Comparison of ENCODE assay signal across 15 mouse cellular contexts in genomic region chr5:113045511-113046273, GRCm38 (mm10). TPM values are rescaled to one million over a fixed set of nuclear protein-coding genes. Genes with fewer than 3 reads are reported as not detected.
A peak's percentile ranks its signal among the peaks of the same experiment; 100 is the strongest.
DNase-seq lines count a peak whose midpoint lies in the region; ATAC-seq and TF ChIP-seq lines count a peak whose summit lies in the region.
"Had no signal": no experiment of that assay in that cellular context is flagged by ENCODE, and none has a peak within 500 bp of the region (broad histone marks: within the 10 kb centered on the region; RNA-seq: fewer than 3 reads in every experiment).

No protein-coding gene starts in this region.

- peak; percentile 36; the same call in 1 of the 2 replicates for ATAC-seq in hindbrain, embryonic 15.5 days (ENCODE audit: low FRiP score, low read depth)
- no peak for ATAC-seq in hindbrain, embryonic 12.5 days (ENCODE audit: low FRiP score)

- 83% methylated on average over 10 of the region's 10 CpGs for WGBS in hindbrain, embryonic 15.5 days
- WGBS in hindbrain, embryonic 12.5 days: 86% methylated on average over 10 of the region's 10 CpGs
- 88% methylated on average over 10 of the region's 10 CpGs for WGBS in embryonic facial prominence, embryonic 10.5 days
- 80% methylated on average over 10 of the region's 10 CpGs for WGBS in lung, adult 2 months

- H3K27me3 ChIP-seq in hindbrain, embryonic 15.5 days: no peaks in the 10 kb centered on the region
- no peaks in the 10 kb centered on the region for H3K27me3 ChIP-seq in hindbrain, embryonic 12.5 days
- no peaks in the 10 kb centered on the region for H3K27me3 ChIP-seq in E14TG2a.4 (ENCODE audit: insufficient read depth, low read length)
- no peaks in the 10 kb centered on the region for H3K27me3 ChIP-seq in embryonic facial prominence, embryonic 10.5 days (replicated peaks; ENCODE audit: low read depth, poor library complexity, severe bottlenecking)

- H3K9me3 ChIP-seq in hindbrain, embryonic 15.5 days: no peaks in the 10 kb centered on the region
- no peaks in the 10 kb centered on the region for H3K9me3 ChIP-seq in hindbrain, embryonic 12.5 days (replicated peaks)
- H3K9me3 ChIP-seq in E14TG2a.4 (ENCODE audit: low read length): no peaks in the 10 kb centered on the region
- H3K9me3 ChIP-seq in embryonic facial prominence, embryonic 10.5 days: no peaks in the 10 kb centered on the region

- no peak for TF ChIP-seq POLR2A in lung, adult 2 months (IDR thresholded peaks at IDR 0.05; ENCODE audit: borderline replicate concordance, extremely low read depth, low read depth, low read length)

- peaks cover 24% of the 10 kb centered on the region for H3K4me1 ChIP-seq in hindbrain, embryonic 15.5 days (replicated peaks)
- H3K4me1 ChIP-seq in hindbrain, embryonic 12.5 days: peaks cover 22% of the 10 kb centered on the region
- H3K4me1 ChIP-seq in E14TG2a.4 (replicated peaks; ENCODE audit: low read depth, low read length): peaks cover 10% of the 10 kb centered on the region
- H3K4me1 ChIP-seq in embryonic facial prominence, embryonic 10.5 days: peaks cover 17% of the 10 kb centered on the region
- H3K4me1 ChIP-seq in lung, adult 2 months (ENCODE audit: control insufficient read depth, insufficient read depth, low read length): peaks cover 2% of the 10 kb centered on the region; the same call in 1 of the 2 replicates

- intact Hi-C loops in left cerebral cortex, postnatal 4 days (cut with DNase I): no loop called here

- no peak overlapping the region for H3K27ac ChIP-seq in hindbrain, embryonic 15.5 days (replicated peaks)
- H3K27ac ChIP-seq in hindbrain, embryonic 12.5 days: no peak overlapping the region
- 0 out of 2 replicates have a peak overlapping the region, but pooled peaks have one; percentile 15 for H3K27ac ChIP-seq in embryonic facial prominence, embryonic 10.5 days (replicated peaks)

- no peak for TF ChIP-seq CTCF in E14TG2a.4 (conservative IDR thresholded peaks at IDR 0.05; ENCODE audit: low read length)
- TF ChIP-seq CTCF in lung, adult 2 months (IDR thresholded peaks at IDR 0.05; ENCODE audit: insufficient read depth, low read length): no peak

- H3K9ac ChIP-seq in hindbrain, embryonic 15.5 days: no peak overlapping the region
- H3K9ac ChIP-seq in hindbrain, embryonic 12.5 days: no peak overlapping the region

- no peaks in the 10 kb centered on the region for H3K36me3 ChIP-seq in hindbrain, embryonic 15.5 days
- no peaks in the 10 kb centered on the region for H3K36me3 ChIP-seq in hindbrain, embryonic 12.5 days
- no peaks in the 10 kb centered on the region for H3K36me3 ChIP-seq in E14TG2a.4 (ENCODE audit: insufficient read depth, low read length)
- no peaks in the 10 kb centered on the region for H3K36me3 ChIP-seq in embryonic facial prominence, embryonic 10.5 days (replicated peaks)

- no peak for DNase-seq in embryonic facial prominence, embryonic 10.5 days (ENCODE audit: low spot score)
- DNase-seq in left cerebral cortex, postnatal 4 days: peak; percentile 85
- DNase-seq in lung, adult 2 months: no peak
- no peak for DNase-seq in kidney, adult 11 months
- DNase-seq in T-cell, adult 2 months (ENCODE audit: low spot score): no peak
- DNase-seq: gastrocnemius, postnatal 36 days; kidney, adult 18-20 months; lung, adult 18-20 months; thymus, adult 18-20 months had no signal

- H3K4me3 ChIP-seq in hindbrain, embryonic 15.5 days: no peak overlapping the region
- no peak overlapping the region for H3K4me3 ChIP-seq in hindbrain, embryonic 12.5 days
- peak overlapping the region; percentile 37; the same call in 1 of the 2 replicates for H3K4me3 ChIP-seq in E14TG2a.4 (replicated peaks; ENCODE audit: low read length)
- H3K4me3 ChIP-seq in embryonic facial prominence, embryonic 10.5 days: no peak overlapping the region
- no peak overlapping the region for H3K4me3 ChIP-seq in lung, adult 2 months (replicated peaks; ENCODE audit: extremely low read depth, low read depth, low read length)

- no peak overlapping the region for H3K4me2 ChIP-seq in hindbrain, embryonic 15.5 days
- no peak overlapping the region for H3K4me2 ChIP-seq in hindbrain, embryonic 12.5 days (replicated peaks)

RNA-seq across cellular contexts. Expression of gene Crybb2, which starts 24.2 kb away (rescaled TPM):
- not detected in 2 replicates for polyA plus RNA-seq in hindbrain, embryonic 15.5 days (2015; fragmentation: Nextera tagmentation; extraction: Ambion mirVana)
- polyA plus RNA-seq in hindbrain, embryonic 12.5 days (2016; fragmentation: Nextera tagmentation; extraction: Ambion mirVana): not detected in 2 replicates
- polyA plus RNA-seq in embryonic facial prominence, embryonic 10.5 days (2016; fragmentation: Nextera tagmentation; extraction: Ambion mirVana): not detected in 2 replicates
- not detected for total RNA-seq in left cerebral cortex, postnatal 4 days (2021)
- not detected in 2 replicates for polyA plus RNA-seq in lung, adult 2 months (2012; rRNA removed)
- total RNA-seq: gastrocnemius, postnatal 36 days; left cerebral cortex, adult 8-10 months had no signal
- polyA plus RNA-seq: heart, embryonic 16.5 days; spleen, adult 2 months had no signal

RNA-seq across cellular contexts. Expression of gene Grk3, which starts 30.1 kb away (rescaled TPM):
- polyA plus RNA-seq in hindbrain, embryonic 15.5 days (2015; fragmentation: Nextera tagmentation; extraction: Ambion mirVana): 24.3 and 24.6 TPM in 2 replicates
- 10.9 and 11.8 TPM in 2 replicates for polyA plus RNA-seq in hindbrain, embryonic 12.5 days (2016; fragmentation: Nextera tagmentation; extraction: Ambion mirVana)
- polyA plus RNA-seq in embryonic facial prominence, embryonic 10.5 days (2016; fragmentation: Nextera tagmentation; extraction: Ambion mirVana): 5.9 and 6.0 TPM in 2 replicates
- total RNA-seq in left cerebral cortex, postnatal 4 days (2021): 10 to 100 TPM; 68.4 to 73.9 TPM
- 20.2 and 33.0 TPM in 2 replicates for polyA plus RNA-seq in lung, adult 2 months (2012; rRNA removed)

RNA-seq across cellular contexts. Expression of gene Crybb3, which starts 35.7 kb away (rescaled TPM):
- polyA plus RNA-seq in hindbrain, embryonic 15.5 days (2015; fragmentation: Nextera tagmentation; extraction: Ambion mirVana): 1.1 and 1.6 TPM in 2 replicates
- 0.74 and 0.81 TPM in 2 replicates for polyA plus RNA-seq in hindbrain, embryonic 12.5 days (2016; fragmentation: Nextera tagmentation; extraction: Ambion mirVana)
- polyA plus RNA-seq in embryonic facial prominence, embryonic 10.5 days (2016; fragmentation: Nextera tagmentation; extraction: Ambion mirVana): 0.97 and 1.0 TPM in 2 replicates
- 1 to 10 TPM; 3.9 to 4.2 TPM for total RNA-seq in left cerebral cortex, postnatal 4 days (2021)
- polyA plus RNA-seq in lung, adult 2 months (2012; rRNA removed): 5.2 and 5.7 TPM in 2 replicates
